Mouse (Mus musculus): ENCODE data around the gene Hist1h4d. TPM values are rescaled to one million over a fixed set of nuclear protein-coding genes. Genes with fewer than 3 reads are reported as not detected.
"Not testable (repeated sequence)": the region's sequence is repeated elsewhere in the genome, so short reads cannot be mapped to it uniquely, and the experiment has no call there.

The Hist1h4d gene
- total RNA-seq, 2 experiments from 2014 or later, result 31.0 to 36.0 TPM

GRCm38 (mm10) chr13:23541497-23541896 is 39.9 kb upstream of the Hist1h4d start:
- H3K27ac ChIP-seq, result no peak overlapping the region
- no peak overlapping the region for H3K4me3 ChIP-seq
- no peak for TF ChIP-seq CTCF (IDR thresholded peaks at IDR 0.05)
- intact Hi-C loops (cut with DNase I), result no loop called here
- DNase-seq, result no peak

- intact Hi-C loops (cut with DNase I); DNase-seq: not testable (repeated sequence)
- peak overlapping the region; percentile 74 for H3K4me3 ChIP-seq
- peak overlapping the region; percentile 96 for H3K27ac ChIP-seq
These were observed 39.0 kb upstream of the Hist1h4d start for GRCm38 (mm10) chr13:23542225-23542980.

- Histone ChIP-seq H3K4me3 (peak within 1 kb of the TSS; percentile 74), H3K27ac (peak within 1 kb of the TSS; percentile 96)
- intact Hi-C loops (cut with DNase I), result not testable (repeated sequence)
- DNase-seq, result peak; percentile 48
These were observed 38.3 kb upstream of the Hist1h4d start, which contains the start of gene Hist1h2bh for GRCm38 (mm10) chr13:23542999-23543607. Gene Hist1h2bh (minus strand): TSS chr13:23543392.

GRCm38 (mm10) chr13:23543965-23544786 is 37.2 kb upstream of the Hist1h4d start, which contains the start of gene Hist1h3f:
Gene Hist1h3f (plus strand): TSS chr13:23544052.
- H3K4me3 ChIP-seq, result peak within 1 kb of the TSS; percentile 74
- no peak for TF ChIP-seq CTCF (IDR thresholded peaks at IDR 0.05)
- DNase-seq, result peak; percentile 63
- intact Hi-C loops (cut with DNase I), result no loop called here
- peak within 1 kb of the TSS; percentile 96 for H3K27ac ChIP-seq

GRCm38 (mm10) chr13:23544787-23545120 is 36.6 kb upstream of the Hist1h4d start:
- intact Hi-C loops (cut with DNase I); DNase-seq: not testable (repeated sequence)
- H3K27ac ChIP-seq, result peak overlapping the region; percentile 96

GRCm38 (mm10) chr13:23546694-23547093 is 34.7 kb upstream of the Hist1h4d start:
- intact Hi-C loops (cut with DNase I), result no loop called here
- Histone ChIP-seq H3K4me3 (no peak overlapping the region), H3K27ac (no peak overlapping the region)
- no peak for DNase-seq
- no peak for TF ChIP-seq CTCF (IDR thresholded peaks at IDR 0.05)

More at GRCm38 (mm10) chr13:23544787-23545120, 36.6 kb upstream of the Hist1h4d start:
- H3K4me3 ChIP-seq, result peak overlapping the region; percentile 74

- Histone ChIP-seq H3K4me3 (peak overlapping the region; percentile 73), H3K27ac (peak overlapping the region; percentile 82)
- DNase-seq, result no peak
- intact Hi-C loops (cut with DNase I), result no loop called here
- no peak for TF ChIP-seq CTCF (IDR thresholded peaks at IDR 0.05)
These were observed 30.6 kb upstream of the Hist1h4d start for GRCm38 (mm10) chr13:23550761-23551145.

GRCm38 (mm10) chr13:23551146-23551834 is 30.1 kb upstream of the Hist1h4d start, which contains the start of gene Hist1h4f:
Gene Hist1h4f (minus strand): TSS chr13:23551648.
- peak; percentile 73 for DNase-seq
- intact Hi-C loops (cut with DNase I), result not testable (repeated sequence)

GRCm38 (mm10) chr13:23551931-23552914 is 29.2 kb upstream of the Hist1h4d start:
- Histone ChIP-seq H3K4me3 (peak overlapping the region; percentile 73), H3K27ac (peak overlapping the region; percentile 82)
- no peak for TF ChIP-seq CTCF (IDR thresholded peaks at IDR 0.05)
- no peak for DNase-seq
- intact Hi-C loops (cut with DNase I), result no loop called here

More at GRCm38 (mm10) chr13:23551146-23551834, 30.1 kb upstream of the Hist1h4d start, which contains the start of gene Hist1h4f:
- peak; percentile 61 for TF ChIP-seq CTCF (IDR thresholded peaks at IDR 0.05)
- H3K4me3 ChIP-seq, result peak within 1 kb of the TSS; percentile 73
- H3K27ac ChIP-seq, result peak within 1 kb of the TSS; percentile 82

GRCm38 (mm10) chr13:23552962-23553361 is 28.4 kb upstream of the Hist1h4d start, which contains the start of gene Hist1h1d:
Gene Hist1h1d (plus strand): TSS chr13:23553262.
- TF ChIP-seq CTCF (IDR thresholded peaks at IDR 0.05), result no peak
- DNase-seq, result no peak
- intact Hi-C loops (cut with DNase I), result no loop called here
- Histone ChIP-seq H3K27ac (peak within 1 kb of the TSS; percentile 84; the same call in 1 of the 2 replicates), H3K4me3 (peak within 1 kb of the TSS; percentile 81; the same call in 1 of the 2 replicates)

GRCm38 (mm10) chr13:23554393-23554792 is 27.0 kb upstream of the Hist1h4d start:
- Histone ChIP-seq H3K4me3 (peak overlapping the region; percentile 81), H3K27ac (peak overlapping the region; percentile 84)
- no peak for TF ChIP-seq CTCF (IDR thresholded peaks at IDR 0.05)
- no peak for DNase-seq
- intact Hi-C loops (cut with DNase I), result no loop called here

Measured in gastrocnemius, adult 2 months (tissue).